Mouse (Mus musculus) testis, postnatal 14 days (tissue): ENCODE data around the gene Aig1.

Source experiments
- DNase-seq: peaks from one replicate; pipeline ENCODE4 v3.0.0; 2021; ENCODE audit warnings: low spot score

The Aig1 gene

GRCm38 (mm10) chr10:13776014-13776413, 92.8 kb downstream of the Aig1 start:
- no peak for DNase-seq

GRCm38 (mm10) chr10:13775411-13775810, 93.4 kb downstream of the Aig1 start:
- no peak for DNase-seq

GRCm38 (mm10) chr10:13774910-13775309, 93.9 kb downstream of the Aig1 start:
- no peak for DNase-seq

- no peak for DNase-seq
These were observed 98.1 kb downstream of the Aig1 start for GRCm38 (mm10) chr10:13770720-13771119.

GRCm38 (mm10) chr10:13769789-13770188, 99.0 kb downstream of the Aig1 start:
- DNase-seq, result no peak

- no peak for DNase-seq
These were observed 99.9 kb downstream of the Aig1 start for GRCm38 (mm10) chr10:13768866-13769265.

GRCm38 (mm10) chr10:13767076-13767475, 101.7 kb downstream of the Aig1 start:
- no peak for DNase-seq

- DNase-seq, result no peak
These were observed 105.6 kb downstream of the Aig1 start for GRCm38 (mm10) chr10:13763151-13763550.

GRCm38 (mm10) chr10:13754712-13755111, 114.1 kb downstream of the Aig1 start:
- no peak for DNase-seq

GRCm38 (mm10) chr10:13753777-13754176, 115.0 kb downstream of the Aig1 start:
- DNase-seq, result no peak

GRCm38 (mm10) chr10:13739494-13740140, 129.2 kb downstream of the Aig1 start:
- DNase-seq, result no peak

GRCm38 (mm10) chr10:13730039-13730748, 138.6 kb downstream of the Aig1 start:
- DNase-seq, result no peak

GRCm38 (mm10) chr10:13727676-13728075, 141.1 kb downstream of the Aig1 start:
- no peak for DNase-seq

GRCm38 (mm10) chr10:13726206-13726605, 142.6 kb downstream of the Aig1 start:
- no peak for DNase-seq

GRCm38 (mm10) chr10:13725276-13725675, 143.5 kb downstream of the Aig1 start:
- no peak for DNase-seq

- no peak for DNase-seq
These were observed 152.6 kb downstream of the Aig1 start for GRCm38 (mm10) chr10:13716132-13716531.

- DNase-seq, result no peak
These were observed 153.2 kb downstream of the Aig1 start for GRCm38 (mm10) chr10:13715584-13715983.

GRCm38 (mm10) chr10:13714920-13715293, 153.9 kb downstream of the Aig1 start:
- DNase-seq, result no peak

GRCm38 (mm10) chr10:13714199-13714919, 154.4 kb downstream of the Aig1 start:
- no peak for DNase-seq

- no peak for DNase-seq
These were observed 155.1 kb downstream of the Aig1 start for GRCm38 (mm10) chr10:13713711-13714110.

- DNase-seq, result no peak
These were observed 155.7 kb downstream of the Aig1 start for GRCm38 (mm10) chr10:13713116-13713515.

GRCm38 (mm10) chr10:13711281-13711829, 157.4 kb downstream of the Aig1 start:
- no peak for DNase-seq

GRCm38 (mm10) chr10:13705771-13706170, 163.0 kb downstream of the Aig1 start:
- no peak for DNase-seq
